In the genomic region with DNA sequence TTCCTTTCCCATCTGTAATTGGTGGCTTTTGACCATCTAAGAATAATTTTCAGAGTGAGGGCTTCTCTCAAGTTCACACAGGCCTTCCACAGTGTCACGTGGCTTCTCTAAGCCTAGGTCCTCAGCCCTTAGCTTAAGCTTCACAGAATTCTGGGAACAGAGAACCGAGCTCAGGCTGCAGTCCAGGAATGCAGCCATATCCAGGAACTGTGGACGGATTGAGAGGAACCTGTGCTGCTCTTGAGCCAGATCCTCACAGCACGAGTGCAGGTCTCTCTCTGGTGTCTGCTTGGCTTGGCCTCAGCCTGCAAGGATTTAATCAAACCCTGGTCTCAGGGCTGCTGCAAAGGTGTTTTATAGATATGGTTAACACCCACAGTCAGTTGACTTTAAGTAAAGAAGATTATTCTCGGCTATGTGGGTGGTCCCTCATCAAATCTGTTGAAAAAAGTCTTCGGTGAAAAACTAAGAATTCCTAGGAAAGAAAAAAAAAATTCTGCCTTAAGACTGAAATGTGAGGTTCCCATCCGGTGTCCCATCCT, we compare ENCODE assay signal across 16 mouse cellular contexts.
DNase-seq lines count a peak whose midpoint lies in the region; ATAC-seq lines count a peak whose summit lies in the region.
"Had no signal": no experiment of that assay in that cellular context is flagged by ENCODE, and none has a peak within 500 bp of the region (broad histone marks: within the 10 kb centered on the region; RNA-seq: fewer than 3 reads in every experiment).

No protein-coding gene starts in this region.

- peak; percentile 11 to 13 for DNase-seq in cerebellum, adult 18-20 months
- no peak for DNase-seq in cerebellum, adult 8-10 months
- peak; percentile 33 for DNase-seq in left cerebral cortex, adult 11 months (ENCODE audit: low spot score)
- DNase-seq in left cerebral cortex, postnatal 10 days (ENCODE audit: extremely low spot score in 1 of 2, low spot score in 2 of 2) = no peak
- DNase-seq in right cerebral cortex, postnatal 25 days = peak; percentile 30
- DNase-seq in right cerebral cortex, postnatal 10 days (ENCODE audit: low spot score in 2 of 2) = no peak
- DNase-seq in urinary bladder, postnatal 10 days (ENCODE audit: low spot score) = no peak
- DNase-seq: adrenal gland, postnatal 10 days; kidney, adult 11 months; lung, adult 18-20 months; lung, postnatal 14 days; midbrain, embryonic 14.5 days; thymus, postnatal 25 days had no signal

- no peak for ATAC-seq in megakaryocyte progenitor cell, adult 5-6 weeks (replicated peaks; ENCODE audit: poor library complexity)
- ATAC-seq: activated CD4-positive, CD25-positive, alpha-beta regulatory T cell, adult 4 months; forebrain, embryonic 16.5 days had no signal

- intact Hi-C loops in left cerebral cortex, postnatal 10 days (cut with DNase I) = no loop called here

Comparison
In these comparisons a context has a peak if more than half of its experiments do, and no peak if none do; other contexts are left out.
1. DNase-seq: peak in cerebellum, adult 18-20 months (2 of 2), left cerebral cortex, adult 11 months (single experiment) and right cerebral cortex, postnatal 25 days (single experiment); none in cerebellum, adult 8-10 months (single experiment), left cerebral cortex, postnatal 10 days (0 of 2), right cerebral cortex, postnatal 10 days (0 of 2) and urinary bladder, postnatal 10 days (single experiment).